Mouse (Mus musculus): Measurements from ENCODE around the gene Atp1a2. TPM values are rescaled to one million over a fixed set of nuclear protein-coding genes. Genes with fewer than 3 reads are reported as not detected.
A peak's percentile ranks its signal among the peaks of the same experiment; 100 is the strongest.

Gene Atp1a2
- polyA plus RNA-seq, 1 experiment from 2014 or later = 15.3 TPM

GRCm38 (mm10) chr1:172341386-172341785 is 43.5 kb upstream of the Atp1a2 start:
- H3K4me2 ChIP-seq (replicated peaks; ENCODE audit: low read depth, low read length) = peak overlapping the region; percentile 57
- no peaks in the 10 kb centered on the region; the same call in 1 of the 2 replicates for H3K4me1 ChIP-seq (ENCODE audit: insufficient read depth, low read depth, low read length)
- H3K27ac ChIP-seq (ENCODE audit: low read length) = no peak overlapping the region
- DNase-seq (ENCODE audit: low spot score) (no peak), ATAC-seq (no peak)
- TF ChIP-seq EP300 (IDR thresholded peaks at IDR 0.05) = no peak
- no peak for TF ChIP-seq CTCF (IDR thresholded peaks at IDR 0.05)
- no peak overlapping the region for H3K9ac ChIP-seq (replicated peaks; ENCODE audit: low read depth)
- H3K4me3 ChIP-seq (ENCODE audit: low read depth, low read length) = peak overlapping the region; percentile 35; the same call in 1 of the 2 replicates
- H3K27me3 ChIP-seq (replicated peaks; ENCODE audit: insufficient read depth, low read length) = no peaks in the 10 kb centered on the region
- H3K36me3 ChIP-seq (ENCODE audit: insufficient read depth, low read length) = no peaks in the 10 kb centered on the region
- no peaks in the 10 kb centered on the region for H3K9me3 ChIP-seq (ENCODE audit: low read length)
- 8% methylated on average over 10 of the region's 10 CpGs for WGBS

GRCm38 (mm10) chr1:172340729-172341321 is 43.0 kb upstream of the Atp1a2 start, which contains the start of gene Kcnj10:
Kcnj10 (plus strand) TSS chr1:172341210.
- no peaks in the 10 kb centered on the region for H3K27me3 ChIP-seq (replicated peaks; ENCODE audit: insufficient read depth, low read length)
- DNase-seq (ENCODE audit: low spot score) = peak; percentile 73
- H3K36me3 ChIP-seq (ENCODE audit: insufficient read depth, low read length) = no peaks in the 10 kb centered on the region
- WGBS = 1% methylated on average over 34 of the region's 38 CpGs
- H3K4me2 ChIP-seq (replicated peaks; ENCODE audit: low read depth, low read length) = peak within 1 kb of the TSS; percentile 57
- ATAC-seq = peak; percentile 85
- H3K27ac ChIP-seq (ENCODE audit: low read length) = no peak within 1 kb of the TSS
- H3K9me3 ChIP-seq (ENCODE audit: low read length) = no peaks in the 10 kb centered on the region
- H3K4me3 ChIP-seq (ENCODE audit: low read depth, low read length) = peak within 1 kb of the TSS; percentile 35
- no peaks in the 10 kb centered on the region; the same call in 1 of the 2 replicates for H3K4me1 ChIP-seq (ENCODE audit: insufficient read depth, low read depth, low read length)
- TF ChIP-seq EP300 (IDR thresholded peaks at IDR 0.05) = no peak
- TF ChIP-seq CTCF (IDR thresholded peaks at IDR 0.05) = no peak
- no peak within 1 kb of the TSS for H3K9ac ChIP-seq (replicated peaks; ENCODE audit: low read depth)

GRCm38 (mm10) chr1:172337411-172338185 is 39.7 kb upstream of the Atp1a2 start:
- Histone ChIP-seq H3K9ac (replicated peaks; ENCODE audit: low read depth) (no peak overlapping the region), H3K4me3 (ENCODE audit: low read depth, low read length) (no peak overlapping the region), H3K4me1 (ENCODE audit: insufficient read depth, low read depth, low read length) (no peaks in the 10 kb centered on the region; the same call in 1 of the 2 replicates), H3K27me3 (replicated peaks; ENCODE audit: insufficient read depth, low read length) (no peaks in the 10 kb centered on the region), H3K36me3 (ENCODE audit: insufficient read depth, low read length) (no peaks in the 10 kb centered on the region), H3K4me2 (replicated peaks; ENCODE audit: low read depth, low read length) (no peak overlapping the region), H3K9me3 (ENCODE audit: low read length) (no peaks in the 10 kb centered on the region), H3K27ac (ENCODE audit: low read length) (no peak overlapping the region)
- DNase-seq (ENCODE audit: low spot score) (no peak), ATAC-seq (no peak)
- TF ChIP-seq EP300 (IDR thresholded peaks at IDR 0.05) = no peak
- no peak for TF ChIP-seq CTCF (IDR thresholded peaks at IDR 0.05)
- 41% methylated on average over 2 of the region's 2 CpGs for WGBS

GRCm38 (mm10) chr1:172335804-172336203 is 37.9 kb upstream of the Atp1a2 start:
- TF ChIP-seq CTCF (IDR thresholded peaks at IDR 0.05) = no peak
- TF ChIP-seq EP300 (IDR thresholded peaks at IDR 0.05) = no peak
- ATAC-seq (no peak), DNase-seq (ENCODE audit: low spot score) (no peak)
- H3K9me3 ChIP-seq (ENCODE audit: low read length) = no peaks in the 10 kb centered on the region
- WGBS = 65% methylated on average over 15 of the region's 15 CpGs
- H3K4me3 ChIP-seq (ENCODE audit: low read depth, low read length) = no peak overlapping the region
- H3K27ac ChIP-seq (ENCODE audit: low read length) = no peak overlapping the region
- no peak overlapping the region for H3K9ac ChIP-seq (replicated peaks; ENCODE audit: low read depth)
- no peaks in the 10 kb centered on the region; the same call in 1 of the 2 replicates for H3K4me1 ChIP-seq (ENCODE audit: insufficient read depth, low read depth, low read length)
- H3K36me3 ChIP-seq (ENCODE audit: insufficient read depth, low read length) = no peaks in the 10 kb centered on the region
- H3K27me3 ChIP-seq (replicated peaks; ENCODE audit: insufficient read depth, low read length) = no peaks in the 10 kb centered on the region
- no peak overlapping the region for H3K4me2 ChIP-seq (replicated peaks; ENCODE audit: low read depth, low read length)

GRCm38 (mm10) chr1:172333512-172333911 is 35.6 kb upstream of the Atp1a2 start:
- Histone ChIP-seq H3K27ac (ENCODE audit: low read length) (no peak overlapping the region), H3K9ac (replicated peaks; ENCODE audit: low read depth) (no peak overlapping the region), H3K4me2 (replicated peaks; ENCODE audit: low read depth, low read length) (no peak overlapping the region), H3K27me3 (replicated peaks; ENCODE audit: insufficient read depth, low read length) (peaks cover 8% of the 10 kb centered on the region; the same call in 1 of the 2 replicates), H3K4me1 (ENCODE audit: insufficient read depth, low read depth, low read length) (no peaks in the 10 kb centered on the region), H3K9me3 (ENCODE audit: low read length) (no peaks in the 10 kb centered on the region), H3K36me3 (ENCODE audit: insufficient read depth, low read length) (no peaks in the 10 kb centered on the region), H3K4me3 (ENCODE audit: low read depth, low read length) (no peak overlapping the region)
- ATAC-seq (no peak), DNase-seq (ENCODE audit: low spot score) (no peak)
- TF ChIP-seq EP300 (IDR thresholded peaks at IDR 0.05) (no peak), CTCF (IDR thresholded peaks at IDR 0.05) (peak; percentile 63)
- 13% methylated on average over 3 of the region's 3 CpGs for WGBS

GRCm38 (mm10) chr1:172332925-172333324 is 35.1 kb upstream of the Atp1a2 start:
- no peak for TF ChIP-seq CTCF (IDR thresholded peaks at IDR 0.05)
- no peak for TF ChIP-seq EP300 (IDR thresholded peaks at IDR 0.05)
- Histone ChIP-seq H3K4me1 (ENCODE audit: insufficient read depth, low read depth, low read length) (no peaks in the 10 kb centered on the region), H3K27ac (ENCODE audit: low read length) (no peak overlapping the region), H3K9me3 (ENCODE audit: low read length) (no peaks in the 10 kb centered on the region), H3K27me3 (replicated peaks; ENCODE audit: insufficient read depth, low read length) (peaks cover 13% of the 10 kb centered on the region; the same call in 1 of the 2 replicates), H3K9ac (replicated peaks; ENCODE audit: low read depth) (no peak overlapping the region), H3K36me3 (ENCODE audit: insufficient read depth, low read length) (no peaks in the 10 kb centered on the region), H3K4me2 (replicated peaks; ENCODE audit: low read depth, low read length) (no peak overlapping the region), H3K4me3 (ENCODE audit: low read depth, low read length) (no peak overlapping the region)
- no peak for ATAC-seq
- 63% methylated on average over 2 of the region's 2 CpGs for WGBS
- no peak for DNase-seq (ENCODE audit: low spot score)
